Mouse (Mus musculus): ENCODE results near the gene Grid1.

DNA sequence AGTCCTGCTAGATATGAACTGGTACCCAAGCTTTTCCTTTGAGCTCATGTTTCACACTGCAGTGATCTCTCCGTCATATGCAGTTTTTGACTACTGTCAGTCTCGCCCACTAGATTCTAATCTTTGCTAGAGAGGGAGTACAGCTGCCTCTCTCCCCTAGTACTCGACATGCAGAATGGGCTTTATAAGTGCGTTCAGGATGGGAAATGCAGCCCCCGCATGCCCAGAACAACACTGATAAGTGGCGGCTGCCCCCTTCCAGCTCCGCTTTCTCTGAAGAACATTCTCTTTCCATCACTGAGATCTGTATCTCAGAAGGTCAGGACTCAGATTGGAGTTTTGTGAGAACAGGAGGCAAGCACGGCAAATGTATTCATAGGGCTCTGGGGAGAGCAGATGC lies 229.3 kb downstream of the Grid1 start:
- no peak for TF ChIP-seq POLR2A (IDR thresholded peaks at IDR 0.05; ENCODE audit: low read depth, low read length)
- no peak for TF ChIP-seq CTCF (IDR thresholded peaks at IDR 0.05; ENCODE audit: borderline replicate concordance, insufficient read depth, low read length)

Data from embryonic fibroblast, embryonic 13.5 days (primary cell).